ENCODE assay signal across 13 mouse cellular contexts in the genomic region with DNA sequence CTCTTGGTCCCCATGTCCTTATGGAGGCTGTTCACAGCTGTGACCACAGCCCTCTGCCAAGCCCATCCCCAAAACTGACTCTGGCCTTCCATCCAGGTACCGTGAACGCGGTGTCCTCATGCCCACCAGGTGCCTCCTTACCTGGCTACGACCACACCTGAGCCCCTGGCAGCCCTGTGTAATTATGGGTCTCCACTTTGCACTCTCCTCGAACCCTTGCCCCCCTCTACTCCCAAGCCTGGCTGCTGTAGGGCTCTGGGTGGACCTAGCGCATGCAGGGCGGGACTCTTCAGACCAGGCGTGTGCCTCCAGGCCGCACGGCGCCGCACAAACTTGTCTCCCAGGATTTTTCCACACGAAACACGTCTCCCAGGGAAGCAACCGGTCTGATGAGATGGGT. TPM values are rescaled to one million over a fixed set of nuclear protein-coding genes. Genes with fewer than 3 reads are reported as not detected.
DNase-seq lines count a peak whose midpoint lies in the region; ATAC-seq and TF ChIP-seq lines count a peak whose summit lies in the region.
"Had no signal": no experiment of that assay in that cellular context is flagged by ENCODE, and none has a peak within 500 bp of the region (broad histone marks: within the 10 kb centered on the region; RNA-seq: fewer than 3 reads in every experiment).

TSS of gene Pkp3 (plus strand) at position 378 of the 400 bp plus-strand sequence.

- ATAC-seq in limb, embryonic 12.5 days (ENCODE audit: insufficient number of reproducible peaks, insufficient read depth, low FRiP score, low TSS enrichment, low read depth): no peak
- no peak for ATAC-seq in midbrain, postnatal 0 days (ENCODE audit: low FRiP score)

- no peak within 1 kb of the TSS for H3K4me3 ChIP-seq in kidney, adult 2 months (ENCODE audit: insufficient read depth, low read depth, low read length)
- no peak within 1 kb of the TSS for H3K4me3 ChIP-seq in limb, embryonic 12.5 days (replicated peaks)
- no peak within 1 kb of the TSS for H3K4me3 ChIP-seq in midbrain, postnatal 0 days (ENCODE audit: low read depth, low read length)
- H3K4me3 ChIP-seq: neural tube, embryonic 12.5 days had no signal

- TF ChIP-seq CTCF in kidney, adult 2 months (conservative IDR thresholded peaks at IDR 0.05; ENCODE audit: insufficient read depth, insufficient read length, low read depth, low read length): no peak
- TF ChIP-seq CTCF in midbrain, postnatal 0 days (IDR thresholded peaks at IDR 0.05): no peak

- H3K9ac ChIP-seq in limb, embryonic 12.5 days (replicated peaks): no peak within 1 kb of the TSS
- H3K9ac ChIP-seq in midbrain, postnatal 0 days (replicated peaks; ENCODE audit: low read length, poor library complexity, severe bottlenecking): no peak within 1 kb of the TSS
- H3K9ac ChIP-seq: liver, embryonic 14.5 days; neural tube, embryonic 12.5 days had no signal

- H3K27ac ChIP-seq in kidney, adult 2 months (ENCODE audit: insufficient read depth, low read depth, low read length): no peak within 1 kb of the TSS
- H3K27ac ChIP-seq in limb, embryonic 12.5 days: no peak within 1 kb of the TSS
- H3K27ac ChIP-seq in midbrain, postnatal 0 days (ENCODE audit: low read depth, low read length): no peak within 1 kb of the TSS
- H3K27ac ChIP-seq: liver, embryonic 14.5 days; neural tube, embryonic 12.5 days had no signal

- H3K4me1 ChIP-seq in kidney, adult 2 months (ENCODE audit: control insufficient read depth, insufficient read depth, low read length): no peaks in the 10 kb centered on the region
- 0 out of 2 replicates have a peak, but pooled peaks cover 10% of the 10 kb centered on the region for H3K4me1 ChIP-seq in limb, embryonic 12.5 days (replicated peaks)
- no peaks in the 10 kb centered on the region for H3K4me1 ChIP-seq in midbrain, postnatal 0 days (ENCODE audit: insufficient read depth, low read length)
- H3K4me1 ChIP-seq: neural tube, embryonic 12.5 days had no signal

- H3K27me3 ChIP-seq in kidney, adult 2 months (replicated peaks; ENCODE audit: control insufficient read depth, insufficient read depth, low read length): no peaks in the 10 kb centered on the region
- peaks cover 27% of the 10 kb centered on the region for H3K27me3 ChIP-seq in limb, embryonic 12.5 days
- no peaks in the 10 kb centered on the region for H3K27me3 ChIP-seq in midbrain, postnatal 0 days (ENCODE audit: insufficient read depth, low read length)

- no peak for TF ChIP-seq POLR2A in kidney, adult 2 months (IDR thresholded peaks at IDR 0.05; ENCODE audit: low read depth, low read length)

- DNase-seq in kidney, adult 2 months: no peak
- no peak for DNase-seq in kidney, postnatal 4 days
- DNase-seq in urinary bladder, adult 2 months (ENCODE audit: low spot score): no peak
- no peak for DNase-seq in urinary bladder, postnatal 36 days (ENCODE audit: low spot score in 2 of 2)
- no peak for DNase-seq in right cerebral cortex, postnatal 10 days (ENCODE audit: low spot score in 2 of 2)
- no peak for DNase-seq in midbrain, postnatal 0 days (ENCODE audit: low spot score)
- no peak for DNase-seq in spleen, adult 18-20 months
- DNase-seq: cerebellum, postnatal 36 days; right cerebral cortex, postnatal 14 days had no signal

- no peaks in the 10 kb centered on the region for H3K36me3 ChIP-seq in kidney, adult 2 months (ENCODE audit: control insufficient read depth, insufficient read depth, low read length)
- no peaks in the 10 kb centered on the region for H3K36me3 ChIP-seq in limb, embryonic 12.5 days
- no peaks in the 10 kb centered on the region for H3K36me3 ChIP-seq in midbrain, postnatal 0 days (ENCODE audit: insufficient read depth, low read length)
- H3K36me3 ChIP-seq: neural tube, embryonic 12.5 days had no signal

- H3K9me3 ChIP-seq in limb, embryonic 12.5 days: no peaks in the 10 kb centered on the region
- H3K9me3 ChIP-seq in midbrain, postnatal 0 days (ENCODE audit: low read length): no peaks in the 10 kb centered on the region
- H3K9me3 ChIP-seq: neural tube, embryonic 12.5 days had no signal

- WGBS in kidney, adult 2 months: 94% methylated on average over 15 of the region's 15 CpGs
- WGBS in limb, embryonic 12.5 days: 89% methylated on average over 15 of the region's 15 CpGs
- 93% methylated on average over 15 of the region's 15 CpGs for WGBS in midbrain, postnatal 0 days

- no peak within 1 kb of the TSS for H3K4me2 ChIP-seq in limb, embryonic 12.5 days
- no peak within 1 kb of the TSS for H3K4me2 ChIP-seq in midbrain, postnatal 0 days (ENCODE audit: low read depth, low read length, poor library complexity, severe bottlenecking)
- H3K4me2 ChIP-seq: midbrain, embryonic 11.5 days; neural tube, embryonic 12.5 days had no signal

RNA-seq across cellular contexts. Expression of gene Pkp3, which starts in this region (rescaled TPM):
- polyA plus RNA-seq in kidney, adult 2 months (2012; rRNA removed): 17.0 and 19.8 TPM in 2 replicates
- polyA plus RNA-seq in urinary bladder, adult 2 months (2012; rRNA removed): 26.5 and 27.7 TPM in 2 replicates
- 14.6 and 14.9 TPM in 2 replicates for polyA plus RNA-seq in limb, embryonic 12.5 days (2016; fragmentation: Nextera tagmentation; extraction: Ambion mirVana)
- 0.49 TPM in 1 of 2 replicates, not detected in the other for total RNA-seq in midbrain, postnatal 0 days (2014; rRNA removed)
- not detected in 2 replicates for polyA plus RNA-seq in midbrain, postnatal 0 days (2015; fragmentation: Nextera tagmentation; extraction: Ambion mirVana)

Comparison
In these comparisons a context has a peak if more than half of its experiments do, and no peak if none do; other contexts are left out.
1. RNA of gene Pkp3 (polyA plus RNA-seq): 26.5 to 27.7 TPM in urinary bladder, adult 2 months, 17.0 to 19.8 TPM in kidney, adult 2 months and 14.6 to 14.9 TPM in limb, embryonic 12.5 days; not detected in midbrain, postnatal 0 days; every median in the first group is over 10 times any median in the second.